Mouse (Mus musculus) left cerebral cortex, adult 18-20 months (tissue): ENCODE measurements around the gene Ephb4. TPM values are rescaled to one million over a fixed set of nuclear protein-coding genes. Genes with fewer than 3 reads are reported as not detected.

Experiments used
- DNase-seq, 2 experiments: peaks; one replicate each; pipeline ENCODE4 v3.0.0; 2021 to 2022; ENCODE audit warnings: low spot score in 2 of 2, mixed read lengths in 1 of 2
- long read RNA-seq, 2 experiments: library from polyadenylated mRNA; stranded (forward); transcript quantifications; one replicate each; pipeline ENCODE4 v2.0.0; 2021
- total RNA-seq, 2 experiments: library from RNA; stranded (reverse); gene quantifications; 2 replicates each; pipeline ENCODE4 v1.2.3; 2021

Gene Ephb4
- total RNA-seq: 1 to 10 TPM; 5.5 to 5.8 TPM
- long read RNA-seq, experiment 1, full-length matches to known transcripts: 5 of 6 reads
- long read RNA-seq, experiment 1, partial matches to known transcripts: 1 of 6 reads
- long read RNA-seq, experiment 1, other reads (novel, unspliced or antisense): 0 of 6 reads
- long read RNA-seq, experiment 2, full-length matches to known transcripts: 1 of 6 reads
- long read RNA-seq, experiment 2, partial matches to known transcripts: 5 of 6 reads
- long read RNA-seq, experiment 2, other reads (novel, unspliced or antisense): 0 of 6 reads

GRCm38 (mm10) chr5:137349384-137350204 lies at the start of gene Ephb4:
Gene Ephb4, plus strand, starts transcription at chr5:137350109.
- peak; percentile 20 to 28 for DNase-seq

DNA sequence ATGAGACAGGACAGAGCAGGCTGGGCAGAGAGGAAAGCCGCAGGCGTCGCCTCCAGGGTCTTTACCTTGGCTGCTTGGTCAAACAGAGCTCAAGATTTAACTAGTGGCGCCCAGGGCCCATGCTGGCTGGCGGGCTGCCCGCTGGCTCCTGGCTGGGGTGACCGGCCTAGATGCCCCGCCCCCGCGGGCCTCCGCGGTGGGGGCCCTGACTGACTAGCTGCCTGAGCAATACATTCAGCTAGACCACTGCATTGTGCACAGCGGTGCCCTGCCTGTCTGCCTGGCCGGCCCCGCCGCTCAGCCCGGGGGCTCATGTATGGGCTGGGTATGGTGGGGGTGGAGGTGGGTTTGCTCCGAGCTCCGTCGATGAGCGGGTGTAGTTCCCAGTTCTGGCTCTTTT lies 48.7 kb upstream of the Ephb4 start:
- DNase-seq: no peak

- DNase-seq: no peak
Measured at GRCm38 (mm10) chr5:137303609-137304008, 46.3 kb upstream of the Ephb4 start.

GRCm38 (mm10) chr5:137304165-137304564 lies 45.7 kb upstream of the Ephb4 start:
- no peak for DNase-seq

DNA sequence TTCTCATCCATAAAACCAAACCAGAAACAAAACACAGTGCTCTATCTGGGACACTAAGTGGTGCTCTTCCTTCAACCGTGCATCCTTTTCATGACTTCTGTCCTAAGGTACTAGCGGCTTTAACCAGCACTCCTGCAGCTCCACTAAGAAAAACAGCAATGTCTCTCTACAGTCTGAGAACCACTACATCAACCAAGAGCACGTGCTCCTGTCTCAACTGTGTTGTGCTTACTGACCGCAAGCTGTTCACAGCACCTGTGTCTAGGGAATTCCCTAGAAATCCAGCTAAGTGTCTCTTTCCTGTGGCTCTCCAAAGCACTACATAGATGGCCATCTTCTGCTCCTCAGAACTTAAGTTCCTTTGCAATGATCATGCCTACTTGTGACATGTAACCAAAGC lies 45.1 kb upstream of the Ephb4 start:
- DNase-seq: no peak

DNA sequence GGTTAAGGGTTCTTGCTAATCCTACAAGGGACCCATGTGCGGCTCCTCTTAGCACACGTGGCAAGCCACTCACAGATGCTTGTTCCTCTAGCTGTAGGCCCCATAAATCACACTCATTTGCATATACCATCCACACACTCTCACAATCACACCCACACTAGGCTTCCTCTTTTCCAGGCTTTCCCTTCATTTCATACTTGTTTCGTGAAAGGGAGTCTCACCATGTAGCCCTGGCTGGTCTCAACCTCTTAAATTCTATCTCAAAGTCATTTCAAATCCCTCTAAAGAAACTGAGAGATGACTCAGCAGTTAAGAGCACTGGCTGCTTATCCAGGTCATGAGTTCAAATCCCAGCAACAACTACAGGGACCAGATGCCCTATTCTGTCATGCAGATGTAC lies 44.1 kb upstream of the Ephb4 start:
- DNase-seq: no peak

- no peak for DNase-seq
Measured at GRCm38 (mm10) chr5:137306439-137307005, 43.4 kb upstream of the Ephb4 start.

DNA sequence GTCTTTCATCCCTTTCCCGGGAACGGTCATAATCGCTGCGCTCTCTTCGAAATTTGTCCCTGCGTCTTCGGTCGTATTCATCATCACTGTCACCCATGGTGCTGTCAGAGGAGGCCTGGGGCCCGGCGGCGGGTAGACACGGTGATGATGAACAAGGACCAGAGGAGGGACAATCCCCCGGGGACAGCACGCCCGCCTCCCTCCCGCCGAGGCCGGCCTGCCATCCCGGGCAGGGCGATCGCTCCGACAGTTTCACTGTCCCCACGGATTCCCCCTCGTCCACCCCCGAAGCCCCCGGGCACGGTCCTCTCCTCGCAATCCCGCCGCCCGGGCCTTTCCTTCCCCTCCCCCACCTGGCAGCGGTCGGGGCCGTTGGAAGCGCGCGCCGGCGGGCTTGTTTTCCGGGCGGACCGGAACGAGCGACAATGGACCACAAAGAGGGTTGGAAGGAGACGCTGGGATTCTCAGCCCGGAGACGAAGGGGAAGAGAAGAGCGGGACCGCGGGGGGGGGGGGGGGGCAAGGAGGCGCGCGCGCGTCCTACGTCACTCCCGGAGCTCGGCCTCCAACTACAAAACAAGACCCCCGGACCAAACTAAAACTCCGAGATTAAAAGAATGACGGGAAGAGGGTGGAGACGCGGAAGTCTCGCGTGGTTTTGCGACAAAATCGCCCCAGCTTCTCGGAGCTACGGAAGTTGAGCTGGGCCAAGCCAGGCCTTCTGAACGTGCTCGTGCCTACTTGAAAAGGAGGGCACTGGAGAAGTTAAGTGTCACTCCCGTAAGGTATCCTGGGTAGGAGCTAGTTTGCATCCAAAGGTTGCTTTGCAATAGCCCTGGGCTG lies 42.6 kb upstream of the Ephb4 start, which contains the start of gene Srrt:
TSS of gene Srrt (minus strand) at position 604 of the 842 bp plus-strand sequence.
- peak; percentile 88 to 91 for DNase-seq

- no peak for DNase-seq
Measured at GRCm38 (mm10) chr5:137308356-137308755, 41.6 kb upstream of the Ephb4 start.

GRCm38 (mm10) chr5:137313466-137314192 lies 36.3 kb upstream of the Ephb4 start:
- DNase-seq: no peak

- peak; percentile 46 to 59 for DNase-seq
Measured at GRCm38 (mm10) chr5:137314193-137315083, 35.5 kb upstream of the Ephb4 start, which contains the start of gene Trip6. Gene Trip6, minus strand, starts transcription at chr5:137314404.

GRCm38 (mm10) chr5:137315084-137315903 lies 34.6 kb upstream of the Ephb4 start:
- no peak for DNase-seq

DNA sequence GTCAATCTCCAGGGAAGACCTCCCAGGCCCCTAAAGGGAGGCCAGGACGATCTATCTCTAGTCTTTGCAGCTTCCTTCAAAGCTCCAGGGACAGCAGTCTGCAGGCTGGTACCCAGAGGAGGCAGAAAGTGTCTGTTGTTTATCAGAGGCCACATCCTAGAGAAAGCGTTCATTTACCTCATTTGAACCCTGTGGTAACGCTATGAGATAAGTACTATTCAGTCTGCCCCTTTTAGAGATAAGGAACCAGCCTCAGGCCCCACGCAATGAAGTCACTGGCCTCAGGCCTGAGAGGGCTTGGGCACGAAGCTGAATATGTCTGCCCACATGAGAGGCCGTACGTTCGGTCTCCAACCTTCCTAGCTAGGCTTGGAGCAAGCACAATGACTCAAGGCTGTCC lies 32.5 kb upstream of the Ephb4 start:
- DNase-seq: no peak

- no peak for DNase-seq
Measured at GRCm38 (mm10) chr5:137318570-137318969, 31.3 kb upstream of the Ephb4 start.

DNA sequence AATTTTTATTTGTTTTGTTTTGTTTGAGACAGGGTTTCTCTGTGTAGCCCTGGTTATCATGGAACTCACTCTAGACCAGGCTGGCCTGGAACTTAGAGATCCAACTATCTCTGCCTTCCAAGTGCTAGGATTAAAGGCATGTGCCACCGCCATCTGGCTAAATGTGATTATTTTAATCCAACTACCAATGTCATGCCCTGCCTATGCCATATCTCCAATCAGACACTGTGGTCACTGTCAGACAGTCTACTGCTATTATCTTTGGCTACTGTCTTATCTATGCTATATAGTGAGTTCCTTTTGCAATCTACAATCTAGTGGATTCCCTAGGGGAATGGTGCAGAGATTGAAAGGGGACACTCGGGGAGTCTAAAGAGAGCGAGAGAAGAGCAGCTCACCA lies 28.9 kb upstream of the Ephb4 start:
- DNase-seq: no peak

- no peak for DNase-seq
Measured at GRCm38 (mm10) chr5:137330910-137331309, 19.0 kb upstream of the Ephb4 start.

GRCm38 (mm10) chr5:137332857-137333511 lies 16.9 kb upstream of the Ephb4 start:
- DNase-seq: no peak
